Mouse (Mus musculus) heart, embryonic 15.5 days (tissue): ENCODE measurements at regions not wholly inside any gene's neighbourhood (a gene's known extent, or its start where the extent isn't known, plus 50 kb on each side); places are given as distances from the start of the nearest gene placed in this dataset.

Experiments
- ATAC-seq: fragments of 200-750 bp; cut with Nextera tagmentation; replicated peaks from 2 replicates; pipeline ENCODE4 v1.8.0; 2017; ENCODE audit warnings: low read depth, moderate TSS enrichment; ENCODE audit not compliant: insufficient number of reproducible peaks, insufficient read depth, low FRiP score
- H3K27ac ChIP-seq: fragments of 300-500 bp; sonication (generic); 2 replicates; pipeline ENCODE4 v1.5.1; 2015; ENCODE audit warnings: mild to moderate bottlenecking, inconsistent platforms
- H3K27me3 ChIP-seq: fragments of 300-500 bp; sonication (generic); 2 replicates; pipeline ENCODE4 v1.6.1; 2015; ENCODE audit warnings: inconsistent platforms
- H3K36me3 ChIP-seq: fragments of 300-500 bp; sonication (generic); 2 replicates; pipeline ENCODE4 v1.6.1; 2015; ENCODE audit warnings: mild to moderate bottlenecking, inconsistent platforms
- H3K4me1 ChIP-seq: fragments of 300-500 bp; sonication (generic); replicated peaks from 2 replicates; pipeline ENCODE4 v1.6.1; 2015; ENCODE audit warnings: inconsistent platforms
- H3K4me2 ChIP-seq: fragments of 300-500 bp; sonication (generic); 2 replicates; pipeline ENCODE4 v1.6.1; 2015; ENCODE audit warnings: inconsistent platforms, mild to moderate bottlenecking, moderate library complexity
- H3K4me3 ChIP-seq: fragments of 300-500 bp; sonication (generic); 2 replicates; pipeline ENCODE4 v1.5.1; 2015; ENCODE audit warnings: mild to moderate bottlenecking, inconsistent platforms
- H3K9ac ChIP-seq: fragments of 300-500 bp; sonication (generic); 2 replicates; pipeline ENCODE4 v1.6.1; 2015; ENCODE audit warnings: mild to moderate bottlenecking, inconsistent platforms
- H3K9me3 ChIP-seq: fragments of 300-500 bp; sonication (generic); replicated peaks from 2 replicates; pipeline ENCODE4 v1.6.1; 2016; ENCODE audit warnings: inconsistent platforms
- WGBS: fragments of 180-500 bp; shearing (Covaris S2); methylation state at CpG from one replicate; pipeline ENCODE4 v1.1.7; 2015; ENCODE audit warnings: mixed read lengths; 5-methylcytosine and 5-hydroxymethylcytosine counted together

GRCm38 (mm10) chr2:159448976-159449375, 654.4 kb downstream of the Dhx35 start:
- no peak for ATAC-seq
- 83% methylated on average over 5 of the region's 5 CpGs for WGBS

GRCm38 (mm10) chr2:159451439-159451838, 656.8 kb downstream of the Dhx35 start:
- 57% methylated on average over 9 of the region's 9 CpGs for WGBS
- Histone ChIP-seq H3K27me3 (no peaks in the 10 kb centered on the region), H3K4me2 (no peak overlapping the region), H3K4me1 (no peaks in the 10 kb centered on the region), H3K27ac (no peak overlapping the region), H3K9me3 (no peaks in the 10 kb centered on the region), H3K9ac (no peak overlapping the region), H3K4me3 (no peak overlapping the region), H3K36me3 (no peaks in the 10 kb centered on the region)
- ATAC-seq: no peak

More at GRCm38 (mm10) chr2:159448976-159449375, 654.4 kb downstream of the Dhx35 start:
- Histone ChIP-seq H3K27me3 (no peaks in the 10 kb centered on the region), H3K9ac (no peak overlapping the region), H3K36me3 (no peaks in the 10 kb centered on the region), H3K4me3 (no peak overlapping the region), H3K4me2 (no peak overlapping the region), H3K9me3 (no peaks in the 10 kb centered on the region), H3K4me1 (no peaks in the 10 kb centered on the region), H3K27ac (no peak overlapping the region)

- ATAC-seq: no peak
- no peaks in the 10 kb centered on the region for H3K4me1 ChIP-seq
- WGBS: 69% methylated on average over 6 of the region's 6 CpGs
- no peaks in the 10 kb centered on the region for H3K36me3 ChIP-seq
- no peak overlapping the region for H3K4me3 ChIP-seq
- no peak overlapping the region for H3K9ac ChIP-seq
- no peak overlapping the region for H3K4me2 ChIP-seq
- H3K9me3 ChIP-seq: no peaks in the 10 kb centered on the region
- H3K27ac ChIP-seq: no peak overlapping the region
- no peaks in the 10 kb centered on the region for H3K27me3 ChIP-seq
Measured at GRCm38 (mm10) chr2:159481399-159482080, 686.9 kb downstream of the Dhx35 start.

GRCm38 (mm10) chr2:159491090-159491489, 696.5 kb downstream of the Dhx35 start:
- H3K27ac ChIP-seq: no peak overlapping the region
- no peaks in the 10 kb centered on the region for H3K4me1 ChIP-seq
- 48% methylated on average over 3 of the region's 3 CpGs for WGBS
- no peaks in the 10 kb centered on the region for H3K27me3 ChIP-seq
- no peaks in the 10 kb centered on the region for H3K9me3 ChIP-seq
- no peaks in the 10 kb centered on the region for H3K36me3 ChIP-seq
- no peak overlapping the region for H3K9ac ChIP-seq
- no peak for ATAC-seq
- H3K4me2 ChIP-seq: no peak overlapping the region
- H3K4me3 ChIP-seq: no peak overlapping the region

DNA sequence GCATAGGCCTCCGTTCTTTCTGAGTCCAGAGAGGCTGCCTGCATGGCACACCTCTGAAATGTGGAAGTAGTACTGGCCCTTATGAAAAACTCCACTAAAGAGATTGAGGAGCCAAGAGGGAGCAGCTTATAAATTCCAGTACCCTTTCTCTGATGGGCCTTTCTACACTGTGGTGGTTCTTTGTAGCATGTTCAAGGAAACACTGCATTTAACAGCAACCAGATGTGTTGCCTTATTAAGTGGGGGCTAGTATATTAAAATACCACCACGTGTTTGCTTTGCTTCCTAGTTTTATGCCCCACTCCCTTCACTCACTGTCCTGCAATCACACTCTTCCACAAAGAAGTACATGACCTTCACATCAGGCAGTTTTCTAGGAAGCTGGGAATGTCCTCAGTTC, 704.1 kb downstream of the Dhx35 start:
- Histone ChIP-seq H3K4me2 (no peak overlapping the region), H3K4me3 (no peak overlapping the region), H3K9ac (no peak overlapping the region), H3K9me3 (no peaks in the 10 kb centered on the region), H3K36me3 (no peaks in the 10 kb centered on the region), H3K4me1 (no peaks in the 10 kb centered on the region), H3K27me3 (no peaks in the 10 kb centered on the region), H3K27ac (no peak overlapping the region)
- no peak for ATAC-seq
- WGBS: 58% methylated on average over 2 of the region's 2 CpGs

- no peak for ATAC-seq
- WGBS: 74% methylated on average over 3 of the region's 3 CpGs
Measured at GRCm38 (mm10) chr2:159501039-159501438, 706.4 kb downstream of the Dhx35 start.

GRCm38 (mm10) chr2:159519066-159519465, 724.5 kb downstream of the Dhx35 start:
- no peaks in the 10 kb centered on the region for H3K4me1 ChIP-seq
- H3K4me2 ChIP-seq: no peak overlapping the region
- no peaks in the 10 kb centered on the region for H3K27me3 ChIP-seq
- H3K9me3 ChIP-seq: no peaks in the 10 kb centered on the region
- no peak overlapping the region for H3K4me3 ChIP-seq
- no peak overlapping the region for H3K9ac ChIP-seq
- no peak overlapping the region for H3K27ac ChIP-seq
- no peaks in the 10 kb centered on the region for H3K36me3 ChIP-seq
- WGBS: 48% methylated on average over 4 of the region's 4 CpGs
- ATAC-seq: no peak

More at GRCm38 (mm10) chr2:159501039-159501438, 706.4 kb downstream of the Dhx35 start:
- no peak overlapping the region for H3K4me3 ChIP-seq
- H3K36me3 ChIP-seq: no peaks in the 10 kb centered on the region
- H3K9ac ChIP-seq: no peak overlapping the region
- H3K27ac ChIP-seq: no peak overlapping the region
- H3K4me1 ChIP-seq: no peaks in the 10 kb centered on the region
- no peaks in the 10 kb centered on the region for H3K9me3 ChIP-seq
- H3K4me2 ChIP-seq: no peak overlapping the region
- no peaks in the 10 kb centered on the region for H3K27me3 ChIP-seq

GRCm38 (mm10) chr2:159523739-159524138, 729.1 kb downstream of the Dhx35 start:
- no peak for ATAC-seq

DNA sequence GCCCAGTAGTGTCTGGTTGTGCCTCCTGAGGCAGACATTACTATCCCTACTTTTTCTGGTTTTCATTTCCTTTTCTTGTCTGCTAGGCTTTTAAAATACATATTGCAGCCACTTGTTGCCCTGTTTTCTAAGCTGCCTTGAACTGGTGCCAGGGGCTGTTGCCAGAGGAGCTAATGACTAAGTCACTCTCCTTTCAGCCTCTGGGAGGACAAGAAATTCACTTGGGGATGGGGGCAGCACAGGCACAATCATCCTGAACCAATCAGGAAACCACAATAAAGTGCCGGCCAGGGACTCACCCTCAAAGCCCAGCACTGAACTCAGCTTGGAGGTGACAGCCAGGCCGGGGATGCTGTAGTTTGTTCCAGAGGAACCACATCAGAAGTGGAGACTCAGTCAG, 740.3 kb downstream of the Dhx35 start:
- H3K4me3 ChIP-seq: no peak overlapping the region
- 54% methylated on average over 2 of the region's 2 CpGs for WGBS
- no peak overlapping the region for H3K9ac ChIP-seq
- no peaks in the 10 kb centered on the region for H3K9me3 ChIP-seq
- no peaks in the 10 kb centered on the region for H3K27me3 ChIP-seq
- ATAC-seq: no peak
- no peak overlapping the region for H3K27ac ChIP-seq
- H3K4me1 ChIP-seq: no peaks in the 10 kb centered on the region
- no peak overlapping the region for H3K4me2 ChIP-seq
- H3K36me3 ChIP-seq: no peaks in the 10 kb centered on the region

More at GRCm38 (mm10) chr2:159523739-159524138, 729.1 kb downstream of the Dhx35 start:
- H3K9me3 ChIP-seq: no peaks in the 10 kb centered on the region
- H3K36me3 ChIP-seq: no peaks in the 10 kb centered on the region
- H3K4me2 ChIP-seq: no peak overlapping the region
- no peak overlapping the region for H3K27ac ChIP-seq
- H3K9ac ChIP-seq: no peak overlapping the region
- no peaks in the 10 kb centered on the region for H3K27me3 ChIP-seq
- no peaks in the 10 kb centered on the region for H3K4me1 ChIP-seq
- WGBS: 69% methylated on average over 2 of the region's 2 CpGs
- H3K4me3 ChIP-seq: no peak overlapping the region

- Histone ChIP-seq H3K4me1 (no peaks in the 10 kb centered on the region), H3K9me3 (no peaks in the 10 kb centered on the region), H3K4me3 (no peak overlapping the region), H3K36me3 (no peaks in the 10 kb centered on the region), H3K4me2 (no peak overlapping the region), H3K27me3 (no peaks in the 10 kb centered on the region), H3K27ac (no peak overlapping the region), H3K9ac (no peak overlapping the region)
- ATAC-seq: no peak
Measured at GRCm38 (mm10) chr2:159539261-159539660, 744.7 kb downstream of the Dhx35 start.

DNA sequence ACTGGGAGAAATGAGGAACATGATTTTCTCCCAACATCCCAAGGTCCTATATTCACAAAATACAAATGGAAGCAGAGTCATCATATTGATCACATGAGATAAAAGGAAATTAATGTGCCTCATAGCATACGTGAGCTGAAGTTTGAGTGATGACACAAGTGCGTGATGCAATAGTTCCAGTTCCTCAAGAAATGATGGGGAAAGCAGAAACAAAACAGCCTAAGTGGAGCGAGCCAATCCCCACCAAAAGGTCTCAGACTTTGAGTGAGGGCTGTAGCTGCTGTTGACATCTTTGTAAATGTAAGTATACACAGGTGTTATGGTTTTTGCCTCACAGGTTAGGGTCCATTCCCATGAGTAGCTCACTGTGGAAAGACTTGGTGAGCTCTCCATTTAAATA, 763.0 kb downstream of the Dhx35 start:
- WGBS: 81% methylated on average over 3 of the region's 3 CpGs
- no peak overlapping the region for H3K27ac ChIP-seq
- no peaks in the 10 kb centered on the region for H3K9me3 ChIP-seq
- H3K9ac ChIP-seq: no peak overlapping the region
- no peaks in the 10 kb centered on the region for H3K27me3 ChIP-seq
- no peak overlapping the region for H3K4me2 ChIP-seq
- H3K4me3 ChIP-seq: no peak overlapping the region
- no peak for ATAC-seq
- H3K4me1 ChIP-seq: no peaks in the 10 kb centered on the region
- H3K36me3 ChIP-seq: no peaks in the 10 kb centered on the region

GRCm38 (mm10) chr2:159565255-159565654, 768.7 kb downstream of the Gm826 start:
- H3K9me3 ChIP-seq: no peaks in the 10 kb centered on the region
- no peak overlapping the region for H3K9ac ChIP-seq
- no peaks in the 10 kb centered on the region for H3K27me3 ChIP-seq
- no peaks in the 10 kb centered on the region for H3K4me1 ChIP-seq
- H3K27ac ChIP-seq: no peak overlapping the region
- H3K4me2 ChIP-seq: no peak overlapping the region
- H3K36me3 ChIP-seq: no peaks in the 10 kb centered on the region
- WGBS: 83% methylated on average over 4 of the region's 4 CpGs
- no peak for ATAC-seq
- H3K4me3 ChIP-seq: no peak overlapping the region
